Mouse (Mus musculus): ENCODE measurements at regions not wholly inside any gene's neighbourhood (a gene's known extent, or its start where the extent isn't known, plus 50 kb on each side); places are given as distances from the start of the nearest gene placed in this dataset.

DNA sequence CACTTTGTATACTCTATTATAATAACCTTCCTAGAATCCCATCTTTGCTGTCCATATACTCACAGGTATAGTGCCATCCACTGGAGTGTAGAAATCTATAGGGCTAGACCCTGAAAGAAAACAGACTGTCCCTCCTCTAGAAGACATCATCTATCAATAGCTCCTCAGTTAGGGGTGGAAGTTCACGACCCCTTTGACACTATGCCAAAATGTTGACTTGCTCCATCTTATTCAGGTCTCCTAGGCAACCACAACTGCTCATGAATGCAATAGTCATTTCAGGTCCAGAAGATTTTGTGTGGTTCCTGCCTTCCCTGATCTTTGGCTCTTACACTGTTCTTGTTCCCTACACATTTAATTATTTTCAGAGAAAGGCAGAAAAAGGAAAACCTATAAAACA is 86.5 kb upstream of the Sec61g start:
- no peak for TF ChIP-seq POLR2A (IDR thresholded peaks at IDR 0.05; ENCODE audit: insufficient read depth, low read depth, low read length)
- no peak for TF ChIP-seq CTCF (IDR thresholded peaks at IDR 0.05; ENCODE audit: insufficient read depth, low read depth, low read length)
